Mouse (Mus musculus) left cerebral cortex, adult 2 months (tissue): ENCODE results near the gene Ugt1a5. TPM values are rescaled to one million over a fixed set of nuclear protein-coding genes. Genes with fewer than 3 reads are reported as not detected.

Experiments used
- DNase-seq, 2 experiments: peaks; one replicate each; pipeline ENCODE4 v3.0.0; 2021 to 2022; ENCODE audit warnings: low spot score in 2 of 2, mixed read lengths in 1 of 2; ENCODE audit errors: extremely low spot score in 1 of 2
- H3K27ac ChIP-seq: fragments of 200-600 bp; 2 replicates; pipeline ENCODE4 v1.8.1; 2022
- H3K4me3 ChIP-seq: fragments of 200-600 bp; 2 replicates; pipeline ENCODE4 v1.8.1; 2022
- CTCF ChIP-seq: fragments of 200-600 bp; IDR thresholded peaks from 2 replicates; pipeline ENCODE4 v1.8.1; 2022; ENCODE audit warnings: antibody characterized with exemption, mild to moderate bottlenecking, moderate library complexity
- intact Hi-C: fragments of 180-260 bp; cut with DNase I; formaldehyde crosslinking; loops from one replicate; pipeline ENCODE4 v1.15.1; 2025
- total RNA-seq, 2 experiments: library from RNA; stranded (reverse); gene quantifications; 2 replicates each; pipeline ENCODE4 v1.2.3; 2021

Gene Ugt1a5
- total RNA-seq, 2 experiments from 2014 or later, result 0.34 TPM; not detected in 1

DNA sequence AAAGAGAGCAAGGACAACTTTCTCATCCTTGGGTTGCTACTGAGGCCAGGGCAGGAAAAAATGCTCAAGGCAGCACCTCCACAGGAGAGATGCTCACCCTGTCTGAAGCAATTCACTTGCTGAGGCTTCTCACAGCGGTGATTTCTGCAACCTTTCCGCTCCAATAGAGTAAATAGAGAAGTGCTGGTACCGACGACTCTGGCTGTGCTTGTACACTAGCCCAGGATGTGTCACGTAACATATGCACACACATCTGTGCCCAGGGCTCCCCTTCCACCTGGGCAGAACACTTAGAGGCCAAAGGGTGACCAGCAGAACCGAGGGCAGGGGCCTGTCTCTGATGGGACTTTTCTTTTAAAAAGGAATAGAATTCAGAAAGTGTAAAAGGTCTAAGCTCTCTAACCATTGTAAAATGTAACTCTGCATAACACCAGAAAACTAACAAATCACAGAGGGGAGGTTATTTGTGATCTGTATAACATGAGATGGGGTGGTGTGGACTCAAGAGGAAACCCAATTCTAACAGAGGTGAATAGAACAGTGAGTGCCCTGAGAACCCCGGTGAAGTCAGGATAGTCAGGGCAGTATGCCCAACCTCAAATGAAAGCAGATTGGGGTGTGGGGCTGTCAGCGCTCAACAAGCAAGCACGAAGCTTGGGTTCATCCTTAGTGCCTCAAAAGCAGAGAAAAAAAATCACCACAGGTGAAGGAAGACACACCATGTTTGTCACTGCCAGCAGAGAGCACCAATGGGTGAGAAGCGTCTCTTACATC, 95.0 kb downstream of the Ugt1a5 start:
- TF ChIP-seq CTCF, result no peak
- no peak overlapping the region for H3K4me3 ChIP-seq
- no peak for DNase-seq
- intact Hi-C loops, result no loop called here
- no peak overlapping the region for H3K27ac ChIP-seq

GRCm38 (mm10) chr1:88261706-88262105, 95.9 kb downstream of the Ugt1a5 start:
- Histone ChIP-seq H3K4me3 (no peak overlapping the region), H3K27ac (no peak overlapping the region)
- no peak for TF ChIP-seq CTCF
- intact Hi-C loops, result no loop called here
- DNase-seq, result no peak

DNA sequence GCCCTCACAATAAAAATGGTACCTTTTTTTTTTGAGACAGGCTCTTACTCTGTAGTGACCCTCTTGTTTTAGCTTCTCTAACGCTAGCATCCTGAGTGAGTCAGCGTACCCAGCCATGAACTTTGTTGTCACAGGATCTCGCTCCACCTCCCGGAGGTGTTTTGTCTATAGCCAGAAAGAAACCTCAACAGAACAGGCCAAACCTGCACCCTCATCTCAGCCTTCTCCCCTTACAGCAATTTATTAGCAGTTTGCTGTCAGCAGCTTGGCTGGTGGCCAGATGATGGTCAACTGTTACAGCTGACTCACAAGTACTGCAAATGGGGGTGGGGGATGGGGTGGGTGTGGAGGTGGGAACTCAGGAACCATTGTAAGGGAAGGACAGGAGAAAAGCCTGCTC, 96.4 kb downstream of the Ugt1a5 start:
- Histone ChIP-seq H3K4me3 (no peak overlapping the region), H3K27ac (no peak overlapping the region)
- intact Hi-C loops, result no loop called here
- DNase-seq, result no peak
- no peak for TF ChIP-seq CTCF

DNA sequence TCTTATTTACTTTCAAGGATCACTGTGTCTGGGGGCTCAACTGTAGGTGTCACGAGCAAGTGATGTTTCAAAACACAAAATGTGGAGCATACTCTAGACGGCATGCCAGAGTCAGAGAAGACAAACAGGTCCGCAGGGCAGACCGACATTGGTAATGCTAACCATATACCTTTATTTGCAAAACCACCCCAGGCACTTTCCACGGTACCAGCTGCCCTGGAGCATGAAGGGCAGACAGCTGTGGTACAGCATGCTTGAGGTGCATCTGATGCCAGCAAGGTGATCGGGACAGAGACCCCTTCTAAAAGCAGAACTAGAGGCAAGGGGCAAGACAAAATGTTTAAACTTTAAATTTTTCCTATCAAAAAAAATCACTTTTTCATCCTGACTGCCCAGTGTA, 97.1 kb downstream of the Ugt1a5 start:
- intact Hi-C loops, result no loop called here
- H3K27ac ChIP-seq, result no peak overlapping the region
- no peak for TF ChIP-seq CTCF
- DNase-seq, result no peak
- no peak overlapping the region for H3K4me3 ChIP-seq

GRCm38 (mm10) chr1:88263778-88264177, 98.0 kb downstream of the Ugt1a5 start:
- no peak for TF ChIP-seq CTCF
- intact Hi-C loops, result no loop called here
- H3K27ac ChIP-seq, result no peak overlapping the region
- H3K4me3 ChIP-seq, result no peak overlapping the region
- DNase-seq, result no peak

GRCm38 (mm10) chr1:88264237-88264868, 98.5 kb downstream of the Ugt1a5 start:
- no peak overlapping the region for H3K27ac ChIP-seq
- DNase-seq, result no peak
- intact Hi-C loops, result no loop called here
- no peak overlapping the region for H3K4me3 ChIP-seq
- no peak for TF ChIP-seq CTCF

DNA sequence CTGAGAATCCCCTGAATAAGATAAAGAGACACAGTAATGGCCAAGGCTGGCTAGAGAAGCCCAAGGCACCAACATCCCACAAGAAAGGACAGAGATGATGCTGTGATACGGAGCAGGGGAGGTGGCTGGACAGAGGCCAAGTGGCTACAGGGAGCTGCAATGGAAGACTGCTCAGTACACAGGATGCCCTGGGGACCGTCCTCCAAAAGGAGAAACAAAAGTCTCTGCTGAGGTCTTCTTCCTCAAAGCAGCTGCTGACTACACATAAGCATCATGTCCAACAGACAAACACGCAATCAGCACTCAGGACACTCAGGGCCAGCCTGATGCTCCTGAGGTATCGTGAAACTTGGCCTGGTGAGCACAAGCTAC, 99.0 kb downstream of the Ugt1a5 start:
- TF ChIP-seq CTCF, result no peak
- intact Hi-C loops, result no loop called here
- Histone ChIP-seq H3K27ac (no peak overlapping the region), H3K4me3 (no peak overlapping the region)
- no peak for DNase-seq

DNA sequence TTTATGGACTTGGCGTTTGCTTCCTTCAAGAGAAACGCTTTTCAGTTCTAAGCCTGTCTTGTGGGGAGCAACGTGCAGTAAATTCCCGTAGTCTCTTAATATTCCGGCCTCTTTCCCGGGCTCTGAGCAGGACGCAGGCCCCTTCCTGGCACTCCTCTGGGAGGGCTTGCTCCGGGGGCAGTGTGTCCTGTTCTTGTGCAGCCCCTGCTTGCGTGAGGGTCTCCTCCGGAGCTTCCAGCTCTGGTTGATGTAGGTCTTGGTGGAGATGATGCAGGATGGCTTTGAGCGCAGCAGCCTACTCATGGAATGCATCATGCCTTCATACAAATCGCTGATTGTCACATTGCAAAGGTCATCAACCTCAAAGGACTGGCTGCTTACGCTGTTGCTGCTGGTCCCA, 100.3 kb downstream of the Ugt1a5 start:
- DNase-seq, result no peak
- no peak for TF ChIP-seq CTCF
- no peak overlapping the region for H3K27ac ChIP-seq
- H3K4me3 ChIP-seq, result no peak overlapping the region
- intact Hi-C loops, result loop anchor here (1.0 kb wide), 1 partner anchor 8 kb away; no protein-coding TSS in a partner anchor

- intact Hi-C loops, result no loop called here
- Histone ChIP-seq H3K4me3 (no peak overlapping the region), H3K27ac (no peak overlapping the region)
- TF ChIP-seq CTCF, result no peak
- DNase-seq, result no peak
Measured at GRCm38 (mm10) chr1:88267489-88267888, 101.7 kb downstream of the Ugt1a5 start.

DNA sequence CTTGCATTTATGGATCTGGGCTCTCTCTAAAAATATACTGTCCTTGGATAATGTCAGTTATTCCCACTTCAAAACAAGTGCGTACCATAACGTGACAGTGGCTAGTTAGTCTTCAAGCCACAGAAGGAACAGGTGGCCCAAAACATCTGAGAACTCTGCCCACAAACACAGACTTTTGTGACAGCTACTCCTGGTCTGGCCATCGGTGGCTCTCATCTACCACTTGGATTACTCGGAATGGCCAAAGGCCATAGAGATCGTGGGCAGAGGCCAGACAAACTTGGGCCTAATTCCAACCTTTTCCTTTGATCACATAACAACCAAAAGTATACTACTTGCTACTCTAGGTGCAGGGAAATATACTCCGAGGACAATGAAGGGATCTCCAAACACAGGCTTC, 102.3 kb downstream of the Ugt1a5 start:
- no peak overlapping the region for H3K4me3 ChIP-seq
- H3K27ac ChIP-seq, result no peak overlapping the region
- DNase-seq, result no peak
- no peak for TF ChIP-seq CTCF
- intact Hi-C loops, result no loop called here

Other genes starting within 250 kb of the Ugt1a5 start
- gene Usp40, start 157.5 kb upstream of the Ugt1a5 start, total RNA-seq, result 10 to 100 TPM; 24.2 to 25.4 TPM
- not detected for gene Ugt1a10, start 110.6 kb upstream of the Ugt1a5 start, total RNA-seq
- gene Ugt1a9, start 95.2 kb upstream of the Ugt1a5 start, total RNA-seq, result not detected
- gene Ugt1a8, start 78.2 kb upstream of the Ugt1a5 start, total RNA-seq, result not detected
- gene Ugt1a7c, start 71.0 kb upstream of the Ugt1a5 start, total RNA-seq, result under 1 TPM; 0.54 to 0.82 TPM
- not detected for gene Ugt1a6b, start 62.8 kb upstream of the Ugt1a5 start, total RNA-seq
- 1 to 10 TPM; 1.5 to 2.3 TPM for gene Ugt1a6a, start 31.2 kb upstream of the Ugt1a5 start, total RNA-seq
- gene Ugt1a2, start 34.6 kb downstream of the Ugt1a5 start, total RNA-seq, result not detected
- gene Dnajb3, start 39.8 kb downstream of the Ugt1a5 start, total RNA-seq, result 1 to 10 TPM; 1.8 to 1.9 TPM
- gene Ugt1a1, start 45.9 kb downstream of the Ugt1a5 start, total RNA-seq, result under 1 TPM in 1 of 2 experiments, not detected in 1; 0.32 TPM
- under 1 TPM in 1 of 2 experiments, not detected in 1; 0.19 TPM for gene Mroh2a, start 61.0 kb downstream of the Ugt1a5 start, total RNA-seq
- gene Hjurp, start 111.6 kb downstream of the Ugt1a5 start, total RNA-seq, result 10 to 100 TPM; 45.8 to 47.2 TPM
- under 1 TPM; 0.23 to 0.26 TPM for gene Trpm8, start 111.6 kb downstream of the Ugt1a5 start, total RNA-seq
- gene Spp2, start 240.9 kb downstream of the Ugt1a5 start, total RNA-seq, result not detected